Mouse (Mus musculus): Measurements from ENCODE around the gene Ccdc115.
"Not testable (repeated sequence)": the region's sequence is repeated elsewhere in the genome, so short reads cannot be mapped to it uniquely, and the experiment has no call there.

Gene Ccdc115

GRCm38 (mm10) chr1:34438381-34439051 lies 956 bp downstream of the Ccdc115 start:
- peak; percentile 42 for DNase-seq (ENCODE audit: low read depth, low spot score)

GRCm38 (mm10) chr1:34437366-34437765 lies 2.1 kb downstream of the Ccdc115 start:
- DNase-seq (ENCODE audit: low read depth, low spot score) = not testable (repeated sequence)

GRCm38 (mm10) chr1:34436374-34436773 lies 3.1 kb downstream of the Ccdc115 start:
- no peak for DNase-seq (ENCODE audit: low read depth, low spot score)

GRCm38 (mm10) chr1:34435371-34436120 lies 3.9 kb downstream of the Ccdc115 start:
- peak; percentile 63 for DNase-seq (ENCODE audit: low read depth, low spot score)

GRCm38 (mm10) chr1:34434660-34435160 lies 4.8 kb downstream of the Ccdc115 start:
- DNase-seq (ENCODE audit: low read depth, low spot score) = peak; percentile 86

- DNase-seq (ENCODE audit: low read depth, low spot score) = peak; percentile 75
Observed at GRCm38 (mm10) chr1:34433891-34434521, 5.5 kb downstream of the Ccdc115 start.

- DNase-seq (ENCODE audit: low read depth, low spot score) = peak; percentile 54
Observed at GRCm38 (mm10) chr1:34432776-34433481, 6.5 kb downstream of the Ccdc115 start.

GRCm38 (mm10) chr1:34432411-34432775 lies 7.1 kb downstream of the Ccdc115 start:
- DNase-seq (ENCODE audit: low read depth, low spot score) = no peak

GRCm38 (mm10) chr1:34431431-34431830 lies 8.0 kb downstream of the Ccdc115 start:
- no peak for DNase-seq (ENCODE audit: low read depth, low spot score)

- no peak for DNase-seq (ENCODE audit: low read depth, low spot score)
Observed at GRCm38 (mm10) chr1:34430981-34431380, 8.5 kb downstream of the Ccdc115 start.

GRCm38 (mm10) chr1:34429281-34429680 lies 10.2 kb downstream of the Ccdc115 start:
- DNase-seq (ENCODE audit: low read depth, low spot score) = no peak

- DNase-seq (ENCODE audit: low read depth, low spot score) = no peak
Observed at GRCm38 (mm10) chr1:34428466-34428865, 11.0 kb downstream of the Ccdc115 start.

- no peak for DNase-seq (ENCODE audit: low read depth, low spot score)
Observed at GRCm38 (mm10) chr1:34399182-34399953, 40.1 kb downstream of the Ccdc115 start.

GRCm38 (mm10) chr1:34396321-34396720 lies 43.2 kb downstream of the Ccdc115 start:
- DNase-seq (ENCODE audit: low read depth, low spot score) = no peak

- no peak for DNase-seq (ENCODE audit: low read depth, low spot score)
Observed at GRCm38 (mm10) chr1:34389234-34389891, 50.1 kb downstream of the Ccdc115 start.

- DNase-seq (ENCODE audit: low read depth, low spot score) = no peak
Observed at GRCm38 (mm10) chr1:34388849-34389233, 50.6 kb downstream of the Ccdc115 start.

- no peak for DNase-seq (ENCODE audit: low read depth, low spot score)
Observed at GRCm38 (mm10) chr1:34387346-34388327, 51.8 kb downstream of the Ccdc115 start.
